Comparison of ENCODE assay signal across 11 mouse cellular contexts in genomic region chr11:102608691-102609090, GRCm38 (mm10). TPM values are rescaled to one million over a fixed set of nuclear protein-coding genes. Genes with fewer than 3 reads are reported as not detected.
A peak's percentile ranks its signal among the peaks of the same experiment; 100 is the strongest.
DNase-seq lines count a peak whose midpoint lies in the region; ATAC-seq and TF ChIP-seq lines count a peak whose summit lies in the region.
"Had no signal": no experiment of that assay in that cellular context is flagged by ENCODE, and none has a peak within 500 bp of the region (broad histone marks: within the 10 kb centered on the region; RNA-seq: fewer than 3 reads in every experiment).

No protein-coding gene starts in this region.

- H3K36me3 ChIP-seq in heart, embryonic 11.5 days (ENCODE audit: control insufficient read depth, insufficient read depth, low read length) = peaks cover 7% of the 10 kb centered on the region; the same call in 1 of the 2 replicates
- peaks cover 5% of the 10 kb centered on the region; the same call in 1 of the 2 replicates for H3K36me3 ChIP-seq in midbrain, embryonic 10.5 days
- H3K36me3 ChIP-seq in midbrain, postnatal 0 days (ENCODE audit: insufficient read depth, low read length) = no peaks in the 10 kb centered on the region
- peaks cover 26% of the 10 kb centered on the region for H3K36me3 ChIP-seq in limb, embryonic 14.5 days (ENCODE audit: control insufficient read depth, insufficient read depth, low read length)
- no peaks in the 10 kb centered on the region for H3K36me3 ChIP-seq in stomach, postnatal 0 days (ENCODE audit: control insufficient read depth, insufficient read depth, low read length)

- no peak for TF ChIP-seq EP300 in stomach, postnatal 0 days (optimal IDR thresholded peaks at IDR 0.05)

- peaks cover 6% of the 10 kb centered on the region; the same call in 1 of the 2 replicates for H3K27me3 ChIP-seq in heart, embryonic 11.5 days (ENCODE audit: control insufficient read depth, insufficient read depth, low read length)
- H3K27me3 ChIP-seq in midbrain, embryonic 10.5 days (ENCODE audit: low read depth, poor library complexity, severe bottlenecking) = peaks cover 75% of the 10 kb centered on the region
- H3K27me3 ChIP-seq in midbrain, postnatal 0 days (ENCODE audit: insufficient read depth, low read length) = peaks cover 13% of the 10 kb centered on the region; the same call in 1 of the 2 replicates
- no peaks in the 10 kb centered on the region for H3K27me3 ChIP-seq in limb, embryonic 14.5 days (ENCODE audit: control insufficient read depth, insufficient read depth, low read length)
- no peaks in the 10 kb centered on the region for H3K27me3 ChIP-seq in stomach, postnatal 0 days (ENCODE audit: control insufficient read depth, insufficient read depth, low read length)

- H3K9ac ChIP-seq in heart, embryonic 11.5 days (ENCODE audit: low read depth, low read length) = peak overlapping the region; percentile 95; the same call in 1 of the 2 replicates
- no peak overlapping the region for H3K9ac ChIP-seq in midbrain, postnatal 0 days (replicated peaks; ENCODE audit: low read length, poor library complexity, severe bottlenecking)
- H3K9ac ChIP-seq in limb, embryonic 14.5 days (ENCODE audit: low read depth, low read length, severe bottlenecking) = peak overlapping the region; percentile 99
- H3K9ac ChIP-seq in stomach, postnatal 0 days (ENCODE audit: low read length) = no peak overlapping the region

- 33% methylated on average over 4 of the region's 4 CpGs for WGBS in heart, embryonic 11.5 days (ENCODE audit: insufficient replicate concordance)
- 7% methylated on average over 4 of the region's 4 CpGs for whole genome bisulfite sequencing in midbrain, embryonic 10.5 days
- 46% methylated on average over 4 of the region's 4 CpGs for WGBS in midbrain, postnatal 0 days
- WGBS in limb, embryonic 14.5 days = 25% methylated on average over 4 of the region's 4 CpGs
- 38% methylated on average over 4 of the region's 4 CpGs for WGBS in stomach, postnatal 0 days

- no peak for TF ChIP-seq CTCF in midbrain, postnatal 0 days (IDR thresholded peaks at IDR 0.05)
- TF ChIP-seq CTCF in stomach, postnatal 0 days (IDR thresholded peaks at IDR 0.05; ENCODE audit: low read depth) = no peak

- H3K4me3 ChIP-seq in heart, embryonic 11.5 days (ENCODE audit: low read depth, low read length) = peak overlapping the region; percentile 88
- peak overlapping the region; percentile 75 for H3K4me3 ChIP-seq in midbrain, embryonic 10.5 days
- no peak overlapping the region for H3K4me3 ChIP-seq in midbrain, postnatal 0 days (ENCODE audit: low read depth, low read length)
- H3K4me3 ChIP-seq in limb, embryonic 14.5 days (replicated peaks; ENCODE audit: low read length) = peak overlapping the region; percentile 97
- no peak overlapping the region for H3K4me3 ChIP-seq in stomach, postnatal 0 days (ENCODE audit: low read depth, low read length)

- peak overlapping the region; percentile 83 for H3K4me2 ChIP-seq in heart, embryonic 11.5 days
- H3K4me2 ChIP-seq in midbrain, postnatal 0 days (ENCODE audit: low read depth, low read length, poor library complexity, severe bottlenecking) = no peak overlapping the region
- H3K4me2 ChIP-seq in limb, embryonic 14.5 days (replicated peaks; ENCODE audit: low read depth, low read length, severe bottlenecking) = peak overlapping the region; percentile 80
- no peak overlapping the region for H3K4me2 ChIP-seq in stomach, postnatal 0 days (replicated peaks; ENCODE audit: low read depth)

- no peak for TF ChIP-seq POLR2A in limb, embryonic 14.5 days (IDR thresholded peaks at IDR 0.05; ENCODE audit: borderline replicate concordance, extremely low read depth, insufficient read depth, insufficient read length)

- no peaks in the 10 kb centered on the region for H3K9me3 ChIP-seq in heart, embryonic 11.5 days (replicated peaks; ENCODE audit: control insufficient read depth, low read length)
- H3K9me3 ChIP-seq in midbrain, embryonic 10.5 days (replicated peaks) = no peaks in the 10 kb centered on the region
- no peaks in the 10 kb centered on the region for H3K9me3 ChIP-seq in midbrain, postnatal 0 days (ENCODE audit: low read length)
- no peaks in the 10 kb centered on the region for H3K9me3 ChIP-seq in limb, embryonic 14.5 days (ENCODE audit: control insufficient read depth, low read length)
- H3K9me3 ChIP-seq in stomach, postnatal 0 days (ENCODE audit: control insufficient read depth, low read length) = no peaks in the 10 kb centered on the region

- peak overlapping the region; percentile 25; the same call in 1 of the 2 replicates for H3K27ac ChIP-seq in heart, embryonic 11.5 days (ENCODE audit: low read depth, low read length)
- H3K27ac ChIP-seq in midbrain, embryonic 10.5 days (replicated peaks) = peak overlapping the region; percentile 39
- no peak overlapping the region for H3K27ac ChIP-seq in midbrain, postnatal 0 days (ENCODE audit: low read depth, low read length)
- H3K27ac ChIP-seq in limb, embryonic 14.5 days (replicated peaks; ENCODE audit: low read depth, low read length) = peak overlapping the region; percentile 100
- H3K27ac ChIP-seq in stomach, postnatal 0 days (replicated peaks) = peak overlapping the region; percentile 25

- DNase-seq in heart, adult 9 months (ENCODE audit: low spot score in 2 of 2) = no peak
- DNase-seq in midbrain, embryonic 10.5 days (ENCODE audit: low spot score) = no peak
- no peak for DNase-seq in midbrain, postnatal 0 days (ENCODE audit: low spot score)
- no peak for DNase-seq in limb, embryonic 14.5 days (ENCODE audit: low spot score)
- no peak for DNase-seq in stomach, postnatal 0 days (ENCODE audit: low spot score)
- no peak for DNase-seq in spleen, postnatal 10 days (ENCODE audit: low spot score in 2 of 2)
- DNase-seq in left cerebral cortex, adult 18-20 months (ENCODE audit: low spot score in 2 of 2) = no peak

- peaks cover 28% of the 10 kb centered on the region for H3K4me1 ChIP-seq in heart, embryonic 11.5 days (ENCODE audit: control insufficient read depth, insufficient read depth, low read length)
- peaks cover 75% of the 10 kb centered on the region for H3K4me1 ChIP-seq in midbrain, embryonic 10.5 days
- H3K4me1 ChIP-seq in midbrain, postnatal 0 days (ENCODE audit: insufficient read depth, low read length) = no peaks in the 10 kb centered on the region
- peaks cover 34% of the 10 kb centered on the region for H3K4me1 ChIP-seq in limb, embryonic 14.5 days (ENCODE audit: control insufficient read depth, insufficient read depth, low read length)
- 0 out of 2 replicates have a peak, but pooled peaks cover 3% of the 10 kb centered on the region for H3K4me1 ChIP-seq in stomach, postnatal 0 days (replicated peaks; ENCODE audit: control insufficient read depth, insufficient read depth)

- no peak for ATAC-seq in heart, embryonic 11.5 days (replicated peaks; ENCODE audit: insufficient number of reproducible peaks, low FRiP score, low TSS enrichment)
- no peak for ATAC-seq in midbrain, postnatal 0 days (ENCODE audit: low FRiP score)
- no peak for ATAC-seq in limb, embryonic 14.5 days (ENCODE audit: low FRiP score, low read depth)
- ATAC-seq in stomach, postnatal 0 days (ENCODE audit: low FRiP score, low TSS enrichment) = no peak

RNA-seq across cellular contexts. Expression of gene Fzd2, which starts 4.5 kb away (rescaled TPM):
- polyA plus RNA-seq in heart, embryonic 11.5 days (2014; fragmentation: Nextera tagmentation; extraction: Ambion mirVana) = 23.9 and 25.0 TPM in 2 replicates
- 26.5 and 27.9 TPM in 2 replicates for polyA plus RNA-seq in midbrain, embryonic 10.5 days (2016; fragmentation: Nextera tagmentation; extraction: Ambion mirVana)
- 16.8 and 17.3 TPM in 2 replicates for total RNA-seq in midbrain, postnatal 0 days (2014; rRNA removed)
- 3.9 and 4.5 TPM in 2 replicates for polyA plus RNA-seq in midbrain, postnatal 0 days (2015; fragmentation: Nextera tagmentation; extraction: Ambion mirVana)
- 163 and 258 TPM in 2 replicates for polyA plus RNA-seq in limb, embryonic 14.5 days (2012; rRNA removed)
- polyA plus RNA-seq in limb, embryonic 14.5 days (2014; fragmentation: Nextera tagmentation; extraction: Ambion mirVana) = 65.5 and 70.7 TPM in 2 replicates
- polyA plus RNA-seq in stomach, postnatal 0 days (2015; fragmentation: Nextera tagmentation; extraction: Ambion mirVana) = 10.2 and 11.8 TPM in 2 replicates
- 1 to 10 TPM; 9.4 to 9.7 TPM for total RNA-seq in left cerebral cortex, adult 18-20 months (2021)
- total RNA-seq: megakaryocyte progenitor cell, adult 5-6 weeks had no signal

RNA-seq across cellular contexts. Expression of gene Gm11627, which starts 29.4 kb away (rescaled TPM):
- 13.6 and 13.9 TPM in 2 replicates for polyA plus RNA-seq in heart, embryonic 11.5 days (2014; fragmentation: Nextera tagmentation; extraction: Ambion mirVana)
- 11.1 and 12.6 TPM in 2 replicates for polyA plus RNA-seq in midbrain, embryonic 10.5 days (2016; fragmentation: Nextera tagmentation; extraction: Ambion mirVana)
- total RNA-seq in midbrain, postnatal 0 days (2014; rRNA removed) = 1.1 and 3.5 TPM in 2 replicates
- 4.6 and 5.8 TPM in 2 replicates for polyA plus RNA-seq in midbrain, postnatal 0 days (2015; fragmentation: Nextera tagmentation; extraction: Ambion mirVana)
- 5.5 and 7.2 TPM in 2 replicates for polyA plus RNA-seq in limb, embryonic 14.5 days (2012; rRNA removed)
- 11.4 and 13.2 TPM in 2 replicates for polyA plus RNA-seq in limb, embryonic 14.5 days (2014; fragmentation: Nextera tagmentation; extraction: Ambion mirVana)
- polyA plus RNA-seq in stomach, postnatal 0 days (2015; fragmentation: Nextera tagmentation; extraction: Ambion mirVana) = 20.1 and 22.4 TPM in 2 replicates
- total RNA-seq in left cerebral cortex, adult 18-20 months (2021) = 1 to 10 TPM; 3.7 to 5.4 TPM
- total RNA-seq: megakaryocyte progenitor cell, adult 5-6 weeks had no signal

RNA-seq across cellular contexts. Expression of gene Gpatch8, which starts 52.5 kb away (rescaled TPM):
- polyA plus RNA-seq in heart, embryonic 11.5 days (2014; fragmentation: Nextera tagmentation; extraction: Ambion mirVana) = 26.4 and 36.5 TPM in 2 replicates
- 65.5 and 73.8 TPM in 2 replicates for polyA plus RNA-seq in midbrain, embryonic 10.5 days (2016; fragmentation: Nextera tagmentation; extraction: Ambion mirVana)
- total RNA-seq in midbrain, postnatal 0 days (2014; rRNA removed) = 24.8 and 33.4 TPM in 2 replicates
- 35.8 and 53.3 TPM in 2 replicates for polyA plus RNA-seq in midbrain, postnatal 0 days (2015; fragmentation: Nextera tagmentation; extraction: Ambion mirVana)
- 38.2 and 41.1 TPM in 2 replicates for polyA plus RNA-seq in limb, embryonic 14.5 days (2012; rRNA removed)
- polyA plus RNA-seq in limb, embryonic 14.5 days (2014; fragmentation: Nextera tagmentation; extraction: Ambion mirVana) = 43.0 and 54.7 TPM in 2 replicates
- polyA plus RNA-seq in stomach, postnatal 0 days (2015; fragmentation: Nextera tagmentation; extraction: Ambion mirVana) = 16.7 and 16.8 TPM in 2 replicates
- 10 to 100 TPM; 50.8 to 52.0 TPM for total RNA-seq in left cerebral cortex, adult 18-20 months (2021)

RNA-seq across cellular contexts. Expression of gene Meioc, which starts 54.8 kb away (rescaled TPM):
- 0.96 and 1.1 TPM in 2 replicates for polyA plus RNA-seq in heart, embryonic 11.5 days (2014; fragmentation: Nextera tagmentation; extraction: Ambion mirVana)
- 0.16 and 0.41 TPM in 2 replicates for polyA plus RNA-seq in midbrain, embryonic 10.5 days (2016; fragmentation: Nextera tagmentation; extraction: Ambion mirVana)
- not detected in 2 replicates for total RNA-seq in midbrain, postnatal 0 days (2014; rRNA removed)
- polyA plus RNA-seq in midbrain, postnatal 0 days (2015; fragmentation: Nextera tagmentation; extraction: Ambion mirVana) = 0.21 and 0.23 TPM in 2 replicates
- 0.68 and 1.2 TPM in 2 replicates for polyA plus RNA-seq in limb, embryonic 14.5 days (2012; rRNA removed)
- 0.91 and 1.00 TPM in 2 replicates for polyA plus RNA-seq in limb, embryonic 14.5 days (2014; fragmentation: Nextera tagmentation; extraction: Ambion mirVana)
- polyA plus RNA-seq in stomach, postnatal 0 days (2015; fragmentation: Nextera tagmentation; extraction: Ambion mirVana) = 0.23 and 0.39 TPM in 2 replicates
- not detected for total RNA-seq in left cerebral cortex, adult 18-20 months (2021)
- total RNA-seq: megakaryocyte progenitor cell, adult 5-6 weeks had no signal
- polyA plus RNA-seq: C2C12; gonadal fat pad, adult 2 months had no signal

Comparison
In these comparisons a context has a peak if more than half of its experiments do, and no peak if none do; other contexts are left out.
1. H3K4me3 ChIP-seq: peak in heart, embryonic 11.5 days (single experiment), midbrain, embryonic 10.5 days (single experiment) and limb, embryonic 14.5 days (single experiment); none in midbrain, postnatal 0 days (single experiment) and stomach, postnatal 0 days (single experiment).
2. H3K4me2 ChIP-seq: peak in heart, embryonic 11.5 days (single experiment) and limb, embryonic 14.5 days (single experiment); none in midbrain, postnatal 0 days (single experiment) and stomach, postnatal 0 days (single experiment).
3. H3K9ac ChIP-seq: peak in heart, embryonic 11.5 days (single experiment) and limb, embryonic 14.5 days (single experiment); none in midbrain, postnatal 0 days (single experiment) and stomach, postnatal 0 days (single experiment).